Mouse (Mus musculus): ENCODE measurements around the gene Spryd3. TPM values are rescaled to one million over a fixed set of nuclear protein-coding genes. Genes with fewer than 3 reads are reported as not detected.
A peak's percentile ranks its signal among the peaks of the same experiment; 100 is the strongest.
"Not testable (repeated sequence)": the region's sequence is repeated elsewhere in the genome, so short reads cannot be mapped to it uniquely, and the experiment has no call there.

Spryd3 gene
- total and polyA plus RNA-seq, 3 experiments: 29.3 to 35.4 TPM; not detected in 1

DNA sequence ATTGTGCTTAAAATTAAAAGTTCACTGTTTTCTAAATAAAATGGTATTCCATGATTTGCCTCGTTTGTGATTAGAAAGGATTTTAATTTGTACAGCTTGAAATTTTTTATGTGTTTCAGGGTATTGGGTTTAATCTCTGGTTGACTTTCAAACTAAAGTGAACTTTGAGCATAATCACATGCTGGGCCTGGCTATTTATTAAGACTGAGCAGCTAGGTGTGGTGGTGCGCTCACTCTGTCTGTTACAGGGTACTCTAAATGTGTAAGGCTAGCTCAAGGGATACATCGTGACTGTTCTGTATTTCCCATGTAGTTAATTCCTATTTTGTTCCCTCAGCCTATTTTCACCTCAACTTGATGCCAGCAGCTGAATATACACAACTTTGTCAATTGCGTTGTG is 53.9 kb downstream of the Spryd3 start:
- Histone ChIP-seq H3K9ac (ENCODE audit: control insufficient read depth, low read depth, low read length, poor library complexity, severe bottlenecking) (no peak overlapping the region), H3K36me3 (ENCODE audit: control insufficient read depth in 1 of 2, insufficient read depth in 2 of 2, low read length in 2 of 2) (peaks cover 56 to 80% of the 10 kb centered on the region in 2 experiments), H3K27ac (ENCODE audit: control insufficient read depth, low read depth, low read length) (no peak overlapping the region), H3K4me3 (ENCODE audit: control insufficient read depth in 1 of 2, insufficient read depth in 1 of 2, low read depth in 2 of 2, low read length in 2 of 2) (no peak overlapping the region), H3K4me1 (ENCODE audit: control insufficient read depth in 1 of 2, insufficient read depth in 2 of 2, low read length in 2 of 2) (peaks cover 2 to 13% of the 10 kb centered on the region in 2 experiments), H3K27me3 (ENCODE audit: control insufficient read depth in 1 of 2, insufficient read depth in 2 of 2, low read length in 2 of 2) (no peaks in the 10 kb centered on the region), H3K9me3 (replicated peaks; ENCODE audit: insufficient read depth, low read length) (no peaks in the 10 kb centered on the region), H3K79me2 (ENCODE audit: control insufficient read depth, insufficient read depth, low read length, poor library complexity) (peaks cover 62% of the 10 kb centered on the region)
- no peak for DNase-seq (ENCODE audit: low read depth, low spot score)
- TF ChIP-seq TAL1 (IDR thresholded peaks at IDR 0.05; ENCODE audit: low read length): no peak

DNA sequence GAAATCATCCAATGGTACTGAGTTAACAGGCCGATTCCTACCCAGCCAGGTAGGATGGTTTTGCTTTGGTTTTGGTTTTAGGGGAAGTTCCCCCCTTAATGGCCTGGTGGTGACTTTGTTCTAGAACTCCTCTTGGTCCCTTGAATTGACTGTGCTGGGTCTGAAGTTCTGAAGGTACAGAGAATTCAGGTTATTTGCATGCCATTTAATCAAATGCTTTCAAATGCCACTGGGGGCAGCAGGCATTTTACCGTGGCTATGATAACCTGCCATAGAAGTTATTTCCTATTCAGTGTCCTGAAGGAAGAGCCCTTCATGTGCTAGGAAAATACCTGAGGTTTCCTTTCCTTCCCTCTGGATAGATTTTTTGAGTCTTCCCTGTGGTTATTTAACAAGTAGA is 55.6 kb downstream of the Spryd3 start:
- Histone ChIP-seq H3K9ac (ENCODE audit: control insufficient read depth, low read depth, low read length, poor library complexity, severe bottlenecking) (no peak overlapping the region), H3K27me3 (ENCODE audit: control insufficient read depth in 1 of 2, insufficient read depth in 2 of 2, low read length in 2 of 2) (no peaks in the 10 kb centered on the region), H3K9me3 (replicated peaks; ENCODE audit: insufficient read depth, low read length) (no peaks in the 10 kb centered on the region), H3K79me2 (ENCODE audit: control insufficient read depth, insufficient read depth, low read length, poor library complexity) (peaks cover 75% of the 10 kb centered on the region), H3K4me1 (ENCODE audit: control insufficient read depth in 1 of 2, insufficient read depth in 2 of 2, low read length in 2 of 2) (peaks cover 7 to 17% of the 10 kb centered on the region in 2 experiments), H3K4me3 (ENCODE audit: control insufficient read depth in 1 of 2, insufficient read depth in 1 of 2, low read depth in 2 of 2, low read length in 2 of 2) (no peak overlapping the region), H3K27ac (ENCODE audit: control insufficient read depth, low read depth, low read length) (no peak overlapping the region), H3K36me3 (ENCODE audit: control insufficient read depth in 1 of 2, insufficient read depth in 2 of 2, low read length in 2 of 2) (peaks cover 70% of the 10 kb centered on the region in 2 experiments)
- peak; percentile 61 for DNase-seq (ENCODE audit: low read depth, low spot score)
- TF ChIP-seq POLR2A (IDR thresholded peaks at IDR 0.05; ENCODE audit: control insufficient read depth in 1 of 2, insufficient read depth in 1 of 2, low read depth in 1 of 2, low read length in 2 of 2, poor library complexity in 1 of 2) (peak in 1 of 2 experiments; percentile 32; a peak in 2 of 4 replicates), TAL1 (IDR thresholded peaks at IDR 0.05; ENCODE audit: low read length) (no peak), ZMIZ1 (IDR thresholded peaks at IDR 0.05; ENCODE audit: low read depth, low read length) (peak; percentile 28; the same call in 1 of the 2 replicates), CTCF (IDR thresholded peaks at IDR 0.05 in 2 of 3, conservative IDR thresholded peaks at IDR 0.05 in 1 of 3; ENCODE audit: control insufficient read depth in 1 of 3, insufficient read depth in 1 of 3, low read depth in 2 of 3, low read length in 3 of 3, poor library complexity in 1 of 3, severe bottlenecking in 1 of 3) (peak in 2 of 3 experiments; percentile 18 to 33; a peak in 3 of 6 replicates), RCOR1 (IDR thresholded peaks at IDR 0.05; ENCODE audit: low read depth, low read length) (no peak)

DNA sequence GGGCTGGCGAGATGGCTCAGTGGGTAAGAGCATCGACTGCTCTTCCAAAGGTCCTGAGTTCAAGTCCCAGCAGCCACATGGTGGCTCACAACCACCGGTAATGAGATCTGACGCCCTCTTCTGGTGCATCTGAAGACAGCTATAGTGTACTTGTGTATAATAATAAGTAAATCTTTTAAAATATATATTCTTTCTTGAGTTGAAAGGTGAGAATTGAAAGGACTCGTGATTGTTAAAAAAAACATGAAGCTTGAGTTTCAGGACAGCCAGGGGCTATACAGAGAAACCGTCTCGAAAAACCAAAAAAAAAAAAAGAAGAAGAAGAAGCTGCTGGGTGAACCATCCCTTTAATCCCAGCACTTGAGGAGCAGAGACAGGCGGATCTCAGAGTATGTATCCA is 56.1 kb downstream of the Spryd3 start:
- H3K27ac ChIP-seq (ENCODE audit: control insufficient read depth, low read depth, low read length); H3K27me3 ChIP-seq (ENCODE audit: control insufficient read depth in 1 of 2, insufficient read depth in 2 of 2, low read length in 2 of 2); H3K9me3 ChIP-seq (replicated peaks; ENCODE audit: insufficient read depth, low read length); H3K9ac ChIP-seq (ENCODE audit: control insufficient read depth, low read depth, low read length, poor library complexity, severe bottlenecking); DNase-seq (ENCODE audit: low read depth, low spot score); H3K4me3 ChIP-seq (ENCODE audit: control insufficient read depth in 1 of 2, insufficient read depth in 1 of 2, low read depth in 2 of 2, low read length in 2 of 2): not testable (repeated sequence)
- peaks cover 7 to 17% of the 10 kb centered on the region in 2 experiments for H3K4me1 ChIP-seq (ENCODE audit: control insufficient read depth in 1 of 2, insufficient read depth in 2 of 2, low read length in 2 of 2)
- TF ChIP-seq ZNF384 (IDR thresholded peaks at IDR 0.05; ENCODE audit: low read depth, low read length) (peak; percentile 39), TBP (IDR thresholded peaks at IDR 0.05; ENCODE audit: low read depth, low read length) (0 out of 2 replicates have a peak, but pooled peaks have one; percentile 45), CTCF (IDR thresholded peaks at IDR 0.05 in 2 of 3, conservative IDR thresholded peaks at IDR 0.05 in 1 of 3; ENCODE audit: control insufficient read depth in 1 of 3, insufficient read depth in 1 of 3, low read depth in 2 of 3, low read length in 3 of 3, poor library complexity in 1 of 3, severe bottlenecking in 1 of 3) (peak in 1 of 3 experiments; percentile 17; a peak in 1 of 6 replicates)
- H3K36me3 ChIP-seq (ENCODE audit: control insufficient read depth in 1 of 2, insufficient read depth in 2 of 2, low read length in 2 of 2): peaks cover 69 to 70% of the 10 kb centered on the region in 2 experiments
- H3K79me2 ChIP-seq (ENCODE audit: control insufficient read depth, insufficient read depth, low read length, poor library complexity): peaks cover 78% of the 10 kb centered on the region

DNA sequence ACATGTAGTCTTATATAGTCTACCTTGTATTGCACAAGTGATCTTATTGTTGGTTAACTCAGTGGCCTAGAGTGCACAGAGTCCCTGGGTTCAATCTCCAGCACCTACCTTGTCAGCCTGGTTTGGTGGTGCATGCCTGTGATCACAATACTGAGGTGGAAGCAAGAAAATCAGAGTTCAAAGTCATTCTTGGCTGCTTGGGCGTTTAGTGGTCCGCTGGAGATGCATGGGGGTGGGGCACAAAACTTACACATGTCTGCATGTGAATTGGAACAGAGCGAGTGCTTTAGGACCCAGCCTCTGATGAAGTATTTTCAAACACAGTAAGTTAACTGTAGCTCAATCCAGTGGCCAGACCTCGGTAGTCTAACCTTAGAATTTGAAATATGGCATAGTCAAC is 56.8 kb downstream of the Spryd3 start:
- peak overlapping the region; percentile 22; the same call in 1 of the 2 replicates for H3K9ac ChIP-seq (ENCODE audit: control insufficient read depth, low read depth, low read length, poor library complexity, severe bottlenecking)

More for the DNA sequence above, 56.8 kb downstream of the Spryd3 start:
- Histone ChIP-seq H3K27ac (ENCODE audit: control insufficient read depth, low read depth, low read length) (0 out of 2 replicates have a peak overlapping the region, but pooled peaks have one; percentile 17), H3K4me3 (ENCODE audit: control insufficient read depth in 1 of 2, insufficient read depth in 1 of 2, low read depth in 2 of 2, low read length in 2 of 2) (no peak overlapping the region), H3K9me3 (replicated peaks; ENCODE audit: insufficient read depth, low read length) (no peaks in the 10 kb centered on the region), H3K27me3 (ENCODE audit: control insufficient read depth in 1 of 2, insufficient read depth in 2 of 2, low read length in 2 of 2) (no peaks in the 10 kb centered on the region), H3K4me1 (ENCODE audit: control insufficient read depth in 1 of 2, insufficient read depth in 2 of 2, low read length in 2 of 2) (peaks cover 7 to 17% of the 10 kb centered on the region in 2 experiments), H3K36me3 (ENCODE audit: control insufficient read depth in 1 of 2, insufficient read depth in 2 of 2, low read length in 2 of 2) (peaks cover 63 to 69% of the 10 kb centered on the region in 2 experiments), H3K79me2 (ENCODE audit: control insufficient read depth, insufficient read depth, low read length, poor library complexity) (peaks cover 81% of the 10 kb centered on the region)
- 0 out of 2 replicates have a peak, but pooled peaks have one; percentile 12 for TF ChIP-seq ZMIZ1 (IDR thresholded peaks at IDR 0.05; ENCODE audit: low read depth, low read length)
- TF ChIP-seq ETS1 (IDR thresholded peaks at IDR 0.05; ENCODE audit: low read depth, low read length): no peak
- DNase-seq (ENCODE audit: low read depth, low spot score): no peak
